Mouse (Mus musculus) forebrain, embryonic 12.5 days (tissue): ENCODE measurements at regions not wholly inside any gene's neighbourhood (a gene's known extent, or its start where the extent isn't known, plus 50 kb on each side); places are given as distances from the start of the nearest gene placed in this dataset.
A peak's percentile ranks its signal among the peaks of the same experiment; 100 is the strongest.
"Not testable (repeated sequence)": the region's sequence is repeated elsewhere in the genome, so short reads cannot be mapped to it uniquely, and the experiment has no call there.

Source experiments
- ATAC-seq: fragments of 200-750 bp; cut with Nextera tagmentation; 2 replicates; pipeline ENCODE4 v1.8.0; 2017; ENCODE audit warnings: moderate TSS enrichment; ENCODE audit not compliant: low FRiP score
- H3K27ac ChIP-seq: fragments of 300-500 bp; sonication (generic); 2 replicates; pipeline ENCODE4 v1.5.1; 2016; ENCODE audit warnings: mild to moderate bottlenecking
- H3K27me3 ChIP-seq: fragments of 300-500 bp; sonication (generic); 2 replicates; pipeline ENCODE4 v1.6.1; 2016; ENCODE audit warnings: mild to moderate bottlenecking
- H3K36me3 ChIP-seq: fragments of 300-500 bp; sonication (generic); replicated peaks from 2 replicates; pipeline ENCODE4 v1.6.1; 2016; ENCODE audit warnings: mild to moderate bottlenecking
- H3K4me1 ChIP-seq: fragments of 300-500 bp; sonication (generic); 2 replicates; pipeline ENCODE4 v1.6.1; 2016
- H3K4me2 ChIP-seq: fragments of 300-500 bp; sonication (generic); 2 replicates; pipeline ENCODE4 v1.6.1; 2016; ENCODE audit warnings: mild to moderate bottlenecking, moderate library complexity
- H3K4me3 ChIP-seq: fragments of 300-500 bp; sonication (generic); replicated peaks from 2 replicates; pipeline ENCODE4 v1.5.1; 2016; ENCODE audit warnings: mild to moderate bottlenecking
- H3K9ac ChIP-seq: fragments of 300-500 bp; sonication (generic); 2 replicates; pipeline ENCODE4 v1.6.1; 2016; ENCODE audit warnings: mild to moderate bottlenecking
- H3K9me3 ChIP-seq: fragments of 300-500 bp; sonication (generic); 2 replicates; pipeline ENCODE4 v1.6.1; 2016
- WGBS: fragments of 180-500 bp; shearing (Covaris S2); methylation state at CpG from one replicate; pipeline ENCODE4 v1.1.7; 2016; 5-methylcytosine and 5-hydroxymethylcytosine counted together

DNA sequence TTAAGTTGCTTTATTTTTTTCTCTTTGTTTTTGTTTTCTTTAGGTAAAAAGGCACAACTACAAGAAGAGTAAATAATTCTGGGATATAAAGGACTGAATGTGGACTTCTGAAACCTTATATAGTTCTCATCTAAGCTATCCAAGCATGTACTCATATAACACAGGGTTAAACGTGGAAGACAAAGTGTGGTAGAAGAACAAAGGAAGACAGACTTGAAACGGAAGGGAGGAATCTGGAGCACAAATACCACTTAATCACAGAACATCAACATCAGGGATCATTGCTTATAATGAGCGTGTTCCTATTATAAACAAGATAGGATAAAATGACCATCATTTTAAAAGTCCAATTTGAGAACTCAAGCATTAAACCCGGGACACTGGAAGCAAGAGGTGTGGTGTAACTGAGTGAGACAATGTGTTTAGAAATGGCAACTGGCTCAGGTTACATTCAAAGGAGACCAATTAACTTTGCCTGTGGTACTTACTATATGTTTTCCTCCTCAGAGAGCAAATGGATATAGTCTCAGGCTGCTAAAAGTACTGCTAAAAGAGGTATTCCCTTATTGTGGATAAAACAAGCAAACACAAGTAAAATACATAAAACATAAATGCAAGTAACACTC lies 96.1 kb upstream of the Hdgfl1 start:
- H3K36me3 ChIP-seq = no peaks in the 10 kb centered on the region
- no peak overlapping the region for H3K4me3 ChIP-seq
- no peak for ATAC-seq
- no peaks in the 10 kb centered on the region for H3K27me3 ChIP-seq
- H3K9me3 ChIP-seq = no peaks in the 10 kb centered on the region
- 53% methylated on average over 4 of the region's 4 CpGs for WGBS
- H3K4me2 ChIP-seq = no peak overlapping the region
- H3K27ac ChIP-seq = no peak overlapping the region
- no peaks in the 10 kb centered on the region for H3K4me1 ChIP-seq
- H3K9ac ChIP-seq = no peak overlapping the region

DNA sequence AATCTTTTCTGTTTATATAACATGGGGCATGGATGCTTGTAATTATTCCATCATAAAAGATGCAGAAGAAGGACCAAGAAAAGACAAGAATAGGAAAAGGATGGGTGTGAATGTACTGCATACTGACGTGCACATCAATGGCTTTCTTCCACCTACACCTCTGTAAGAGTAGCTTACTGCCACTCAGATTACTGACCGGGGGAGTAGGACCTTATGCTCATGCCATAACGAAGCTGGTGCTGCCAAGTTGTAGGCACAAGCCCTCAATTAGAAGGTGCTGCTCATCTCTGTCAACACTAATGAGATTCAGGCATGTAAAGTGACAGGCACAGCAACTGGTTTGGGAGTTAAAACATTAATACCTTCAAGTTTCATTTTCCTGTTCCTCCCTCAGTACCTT lies 97.8 kb upstream of the Hdgfl1 start:
- no peaks in the 10 kb centered on the region for H3K27me3 ChIP-seq
- H3K9ac ChIP-seq = no peak overlapping the region
- no peaks in the 10 kb centered on the region for H3K36me3 ChIP-seq
- H3K9me3 ChIP-seq = no peaks in the 10 kb centered on the region
- WGBS = 69% methylated on average over 3 of the region's 3 CpGs
- ATAC-seq = no peak
- H3K27ac ChIP-seq = no peak overlapping the region
- H3K4me1 ChIP-seq = no peaks in the 10 kb centered on the region
- H3K4me3 ChIP-seq = no peak overlapping the region
- no peak overlapping the region for H3K4me2 ChIP-seq

DNA sequence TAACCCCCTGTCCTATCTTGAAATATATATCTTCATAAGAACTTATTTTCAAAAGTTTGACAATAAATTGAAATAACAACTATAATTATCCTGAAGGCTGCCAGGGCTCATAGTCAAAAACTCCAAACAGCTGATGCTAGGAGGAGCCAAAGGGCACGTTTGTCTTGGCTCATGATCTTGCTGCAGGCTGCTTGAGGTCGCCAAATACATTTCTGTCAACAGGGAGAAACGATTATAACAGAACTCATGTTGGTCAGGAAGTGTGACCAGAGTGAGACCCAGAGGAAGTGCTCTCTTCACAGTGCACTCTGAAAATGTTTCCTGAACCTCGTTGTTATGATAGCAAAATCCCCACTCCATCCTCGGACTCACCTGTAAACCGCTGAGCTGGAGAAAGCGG lies 140.9 kb upstream of the Prl start:
- H3K4me1 ChIP-seq = no peaks in the 10 kb centered on the region
- no peak for ATAC-seq
- no peak overlapping the region for H3K4me3 ChIP-seq
- H3K4me2 ChIP-seq = no peak overlapping the region
- H3K36me3 ChIP-seq = no peaks in the 10 kb centered on the region
- H3K9me3 ChIP-seq = no peaks in the 10 kb centered on the region
- 83% methylated on average over 7 of the region's 7 CpGs for WGBS
- no peak overlapping the region for H3K27ac ChIP-seq
- no peak overlapping the region for H3K9ac ChIP-seq
- H3K27me3 ChIP-seq = no peaks in the 10 kb centered on the region

DNA sequence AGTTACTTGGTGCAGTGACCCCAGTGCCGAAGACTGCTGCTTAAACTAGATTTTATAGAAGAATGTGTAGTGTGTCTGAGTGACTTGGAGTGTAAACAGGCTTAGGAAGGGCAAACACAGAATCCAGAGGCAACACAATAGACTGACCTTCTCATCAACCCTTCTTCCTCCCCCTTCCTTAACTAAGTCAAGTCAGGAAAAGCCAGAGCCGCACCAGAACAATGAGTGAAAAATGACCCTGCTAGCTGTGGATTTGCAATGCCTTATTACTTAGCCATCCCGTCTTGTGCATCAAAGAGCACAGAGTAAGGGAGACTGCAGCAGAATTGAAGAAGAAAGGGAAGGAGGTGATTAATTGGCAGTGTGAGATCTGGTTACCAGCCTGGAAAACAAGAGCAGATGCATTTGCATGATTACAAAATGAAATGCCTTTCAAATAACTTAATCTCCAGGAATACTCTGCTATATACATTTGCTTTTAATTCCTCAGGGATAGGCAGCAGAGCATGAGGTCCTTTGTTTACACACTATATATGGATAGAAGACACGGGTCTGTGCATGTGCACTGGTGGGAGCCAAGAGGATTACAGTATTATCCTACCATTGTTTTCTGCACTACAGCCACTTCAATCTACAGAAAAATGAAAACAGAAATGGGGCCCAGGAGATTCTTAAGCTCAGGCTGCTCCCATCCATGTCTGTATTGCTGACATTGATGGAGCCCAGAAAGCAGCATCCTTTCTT lies 124.5 kb upstream of the Prl start:
- 0% methylated on average over 4 of the region's 4 CpGs for WGBS

DNA sequence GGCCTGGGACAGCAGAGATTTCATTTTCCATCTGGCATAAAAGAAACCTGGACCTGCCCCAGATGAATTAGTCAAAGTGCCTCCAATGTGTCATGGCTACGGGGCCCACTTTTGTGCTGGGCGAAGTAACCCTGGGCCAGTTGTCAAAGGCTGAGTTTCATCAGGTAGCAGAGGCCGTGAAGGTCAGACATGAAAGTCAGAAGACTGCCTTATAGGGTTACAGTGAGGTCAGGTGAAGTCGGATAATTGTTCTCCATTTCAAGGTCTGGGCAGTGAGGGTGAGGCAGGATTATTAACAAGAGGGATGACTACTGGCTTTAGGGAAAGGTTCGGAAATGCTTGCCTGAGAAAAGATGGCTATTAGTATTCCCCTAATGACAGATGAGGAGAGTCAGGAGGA lies 123.5 kb upstream of the Prl start:
- Histone ChIP-seq H3K27ac (no peak overlapping the region), H3K9me3 (no peaks in the 10 kb centered on the region), H3K27me3 (no peaks in the 10 kb centered on the region), H3K4me2 (no peak overlapping the region), H3K4me3 (no peak overlapping the region), H3K4me1 (peaks cover 13% of the 10 kb centered on the region), H3K9ac (no peak overlapping the region), H3K36me3 (no peaks in the 10 kb centered on the region)
- no peak for ATAC-seq
- 59% methylated on average over 5 of the region's 5 CpGs for WGBS

More for the DNA sequence above, 124.5 kb upstream of the Prl start:
- H3K4me1 ChIP-seq = peaks cover 13% of the 10 kb centered on the region
- no peaks in the 10 kb centered on the region for H3K9me3 ChIP-seq
- H3K36me3 ChIP-seq = no peaks in the 10 kb centered on the region
- H3K4me3 ChIP-seq = no peak overlapping the region
- no peaks in the 10 kb centered on the region for H3K27me3 ChIP-seq
- H3K9ac ChIP-seq = no peak overlapping the region
- H3K27ac ChIP-seq = peak overlapping the region; percentile 75
- H3K4me2 ChIP-seq = no peak overlapping the region
- peak; percentile 88 for ATAC-seq

DNA sequence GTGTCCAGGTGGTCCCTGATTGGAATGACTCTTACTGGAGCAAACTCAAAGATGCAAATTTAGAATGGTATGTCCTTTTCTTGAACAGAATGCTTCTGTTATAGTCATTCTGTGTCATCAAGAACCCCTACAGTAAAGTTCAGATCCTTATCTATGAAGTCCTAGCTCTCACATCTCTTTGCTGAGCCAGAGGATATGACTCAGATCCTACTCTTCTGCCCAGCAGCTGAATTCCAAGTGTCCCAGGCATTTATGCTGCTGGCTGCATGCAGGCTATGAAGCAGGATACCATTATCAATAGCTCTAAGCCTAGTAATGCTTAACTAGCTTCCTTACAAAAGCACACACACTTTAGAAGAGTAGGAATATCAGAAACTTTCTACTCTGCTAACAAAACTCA lies 116.9 kb upstream of the Prl start:
- no peak for ATAC-seq
- Histone ChIP-seq H3K27me3 (no peaks in the 10 kb centered on the region), H3K4me2 (no peak overlapping the region), H3K4me3 (no peak overlapping the region), H3K4me1 (no peaks in the 10 kb centered on the region), H3K36me3 (no peaks in the 10 kb centered on the region), H3K27ac (no peak overlapping the region), H3K9ac (no peak overlapping the region), H3K9me3 (no peaks in the 10 kb centered on the region)

DNA sequence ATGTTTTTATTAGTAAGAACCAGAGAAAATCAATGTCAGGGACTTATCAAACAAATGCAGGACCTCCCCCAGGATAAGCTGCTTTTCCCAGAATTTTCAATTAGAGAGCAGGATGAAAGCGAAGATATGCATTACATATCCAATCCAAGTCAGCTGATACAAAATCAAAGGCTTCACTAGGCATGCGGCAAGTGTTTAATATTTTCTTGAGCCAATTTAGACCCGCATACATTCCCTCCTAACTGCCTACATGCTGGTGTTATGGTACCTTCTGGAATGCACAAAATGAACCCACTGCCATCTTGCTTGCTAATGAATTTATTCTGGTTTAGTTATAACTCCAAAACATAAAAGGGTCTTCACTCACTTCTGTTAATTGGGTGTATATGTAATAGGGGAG lies 112.9 kb upstream of the Prl start:
- Histone ChIP-seq H3K4me3 (no peak overlapping the region), H3K9ac (no peak overlapping the region), H3K4me1 (no peaks in the 10 kb centered on the region), H3K4me2 (no peak overlapping the region), H3K27ac (no peak overlapping the region), H3K36me3 (no peaks in the 10 kb centered on the region), H3K27me3 (no peaks in the 10 kb centered on the region), H3K9me3 (no peaks in the 10 kb centered on the region)
- no peak for ATAC-seq
- 79% methylated on average over 3 of the region's 3 CpGs for WGBS

DNA sequence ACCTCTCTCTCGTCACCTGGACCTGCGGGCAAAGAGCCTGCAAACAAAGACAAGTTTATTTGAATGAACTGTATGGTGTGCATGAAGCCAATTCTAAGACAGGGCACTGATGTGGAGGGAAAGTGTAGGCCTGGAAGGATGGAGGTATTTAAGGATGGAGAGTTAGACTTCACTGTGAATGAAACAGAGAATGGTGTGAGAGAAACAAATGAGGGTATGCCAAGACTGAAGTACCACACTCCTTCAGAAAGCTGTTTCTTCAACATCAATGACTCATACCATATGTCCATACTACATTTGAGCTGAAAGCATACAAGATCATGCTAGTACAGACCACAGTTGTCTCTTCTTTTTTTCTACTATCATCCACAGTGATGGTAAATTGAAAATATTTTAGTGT lies 105.9 kb upstream of the Prl start:
- H3K27ac ChIP-seq = no peak overlapping the region
- no peak for ATAC-seq
- no peak overlapping the region for H3K9ac ChIP-seq
- H3K4me1 ChIP-seq = no peaks in the 10 kb centered on the region
- no peak overlapping the region for H3K4me2 ChIP-seq
- H3K27me3 ChIP-seq = no peaks in the 10 kb centered on the region
- H3K36me3 ChIP-seq = no peaks in the 10 kb centered on the region
- H3K9me3 ChIP-seq = no peaks in the 10 kb centered on the region
- 88% methylated on average over 2 of the region's 2 CpGs for WGBS
- no peak overlapping the region for H3K4me3 ChIP-seq

DNA sequence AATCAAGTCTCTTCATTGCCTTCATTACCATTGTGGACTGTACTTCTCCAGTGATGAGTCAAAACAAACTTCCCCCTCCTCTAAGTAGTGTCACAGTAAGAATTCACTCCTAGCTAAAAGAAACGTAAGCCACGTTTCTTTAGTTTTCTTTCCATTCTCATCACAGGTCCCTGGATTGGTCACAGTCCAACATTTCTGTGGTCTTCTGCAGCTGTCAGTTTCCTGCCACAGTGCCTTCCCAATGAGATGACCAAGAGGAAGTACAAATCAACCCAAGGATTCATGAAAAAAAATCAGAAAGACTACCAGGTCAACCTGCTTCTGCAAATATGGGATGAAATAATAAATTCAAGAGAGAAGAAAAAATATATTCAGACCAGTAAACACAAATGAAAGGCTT lies 103.5 kb upstream of the Prl start:
- no peaks in the 10 kb centered on the region for H3K27me3 ChIP-seq
- no peak overlapping the region for H3K4me3 ChIP-seq
- no peaks in the 10 kb centered on the region for H3K36me3 ChIP-seq
- H3K9me3 ChIP-seq = no peaks in the 10 kb centered on the region
- ATAC-seq = no peak
- H3K4me2 ChIP-seq = no peak overlapping the region
- 97% methylated on average over 2 of the region's 2 CpGs for WGBS
- H3K9ac ChIP-seq = no peak overlapping the region
- no peaks in the 10 kb centered on the region for H3K4me1 ChIP-seq
- no peak overlapping the region for H3K27ac ChIP-seq

DNA sequence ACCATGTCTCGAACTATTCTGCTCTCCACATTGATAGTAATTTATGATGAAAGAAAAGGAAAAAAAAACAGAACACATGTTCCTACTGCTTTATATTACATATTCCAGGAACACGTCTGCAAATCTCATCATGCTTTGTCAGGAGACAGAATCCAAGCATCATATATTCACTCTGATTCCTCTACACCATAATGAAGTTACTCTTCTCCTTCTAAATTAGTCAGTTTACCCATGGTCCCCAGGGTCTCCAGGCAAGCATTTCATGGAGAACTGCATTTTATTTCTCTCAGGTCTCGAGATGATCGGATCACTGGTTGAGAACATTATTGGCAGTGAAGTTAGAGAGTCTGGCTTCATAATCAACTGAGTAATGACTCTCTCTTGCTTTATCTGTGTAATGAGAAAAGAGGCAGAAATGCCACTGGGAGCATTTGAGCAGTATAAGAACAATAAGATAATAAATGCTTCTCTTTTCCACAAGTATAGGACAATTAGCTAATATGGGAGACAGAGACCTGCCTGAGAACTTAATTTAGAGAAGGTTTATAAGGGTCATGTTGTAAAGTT lies 97.8 kb upstream of the Prl start:
- WGBS = 88% methylated on average over 4 of the region's 4 CpGs
- no peaks in the 10 kb centered on the region for H3K27me3 ChIP-seq

DNA sequence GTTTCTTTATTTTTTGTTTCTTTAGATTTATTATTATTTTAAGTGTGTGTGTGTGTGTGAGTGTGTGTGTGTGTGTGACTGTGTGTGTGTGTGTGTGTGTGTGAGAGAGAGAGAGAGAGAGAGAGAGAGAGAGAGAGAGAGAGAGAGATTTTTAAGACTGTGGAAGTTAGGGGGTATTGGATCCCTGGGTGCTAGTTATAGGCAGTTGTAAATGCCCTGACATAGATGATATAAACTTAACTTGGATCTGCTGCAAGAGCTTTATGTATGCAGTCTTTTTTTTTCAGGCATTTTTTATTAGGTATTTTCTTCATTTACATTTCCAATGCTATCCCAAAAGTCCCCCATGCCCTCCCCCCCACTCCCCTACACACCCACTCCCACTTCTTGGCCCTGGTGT lies 96.8 kb upstream of the Prl start:
- H3K27ac ChIP-seq, H3K4me1 ChIP-seq, H3K9me3 ChIP-seq, H3K4me2 ChIP-seq, H3K4me3 ChIP-seq, ATAC-seq, H3K27me3 ChIP-seq, H3K36me3 ChIP-seq, H3K9ac ChIP-seq: not testable (repeated sequence)

More for the DNA sequence above, 97.8 kb upstream of the Prl start:
- no peaks in the 10 kb centered on the region for H3K36me3 ChIP-seq
- no peak for ATAC-seq
- no peak overlapping the region for H3K4me2 ChIP-seq
- no peak overlapping the region for H3K27ac ChIP-seq
- no peak overlapping the region for H3K4me3 ChIP-seq
- H3K9ac ChIP-seq = no peak overlapping the region
- no peaks in the 10 kb centered on the region for H3K4me1 ChIP-seq
- no peaks in the 10 kb centered on the region for H3K9me3 ChIP-seq

DNA sequence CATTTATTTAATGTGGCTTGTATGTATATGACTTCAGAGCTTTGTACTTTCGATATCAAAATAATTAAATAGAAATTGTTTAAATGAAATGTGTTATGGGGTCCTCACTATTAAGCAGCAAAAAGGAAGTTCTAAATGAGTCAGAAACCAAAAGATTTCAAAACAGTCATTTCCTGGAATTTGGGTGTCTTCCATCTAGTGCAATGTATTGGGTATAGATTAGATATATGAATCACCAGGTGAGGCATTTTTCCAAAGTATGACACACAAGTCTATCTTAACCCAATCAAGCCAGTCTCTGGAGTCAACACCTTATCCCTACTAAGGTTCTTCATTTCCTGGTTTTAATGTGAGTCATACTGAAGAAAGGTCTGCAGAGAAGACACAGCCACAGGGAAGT lies 81.3 kb upstream of the Prl start:
- no peak overlapping the region for H3K4me2 ChIP-seq
- no peaks in the 10 kb centered on the region for H3K4me1 ChIP-seq
- H3K9ac ChIP-seq = no peak overlapping the region
- no peaks in the 10 kb centered on the region for H3K27me3 ChIP-seq
- no peak overlapping the region for H3K4me3 ChIP-seq
- WGBS = 96% methylated on average over 1 of the region's 1 CpGs
- no peak for ATAC-seq
- H3K27ac ChIP-seq = no peak overlapping the region
- no peaks in the 10 kb centered on the region for H3K36me3 ChIP-seq
- no peaks in the 10 kb centered on the region for H3K9me3 ChIP-seq

DNA sequence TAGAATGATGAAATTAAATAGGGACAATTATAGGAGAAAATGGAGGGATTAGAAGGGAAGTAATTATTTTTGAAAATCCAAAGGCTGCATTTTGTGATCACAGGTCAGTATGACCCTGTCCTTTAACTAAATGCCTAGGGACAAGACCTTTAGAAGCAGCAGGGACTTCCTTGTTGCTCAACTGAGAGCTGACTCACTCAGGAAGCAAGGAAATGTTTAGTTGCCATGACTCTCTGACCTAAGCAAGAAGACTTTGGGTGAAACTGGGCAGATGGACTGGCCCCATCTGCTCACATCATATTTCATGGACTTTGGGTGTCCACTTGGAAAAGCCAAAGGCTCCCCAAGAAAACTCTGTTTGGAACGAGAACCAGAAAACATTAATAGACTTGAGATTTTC lies 76.9 kb upstream of the Prl start:
- H3K9me3 ChIP-seq = no peaks in the 10 kb centered on the region
- H3K4me2 ChIP-seq = no peak overlapping the region
- no peaks in the 10 kb centered on the region for H3K36me3 ChIP-seq
- no peak for ATAC-seq
- H3K27ac ChIP-seq = no peak overlapping the region
- no peak overlapping the region for H3K4me3 ChIP-seq
- H3K4me1 ChIP-seq = no peaks in the 10 kb centered on the region
- no peak overlapping the region for H3K9ac ChIP-seq
- WGBS = 90% methylated on average over 1 of the region's 1 CpGs
- no peaks in the 10 kb centered on the region for H3K27me3 ChIP-seq
